Mouse (Mus musculus) limb, embryonic 11.5 days (tissue): Measurements from ENCODE around the gene Prkar2a. TPM values are rescaled to one million over a fixed set of nuclear protein-coding genes. Genes with fewer than 3 reads are reported as not detected.

Source experiments
- ATAC-seq: fragments of 200-750 bp; cut with Nextera tagmentation; 2 replicates; pipeline ENCODE4 v1.8.0; 2017; ENCODE audit warnings: low read depth; ENCODE audit not compliant: insufficient number of reproducible peaks, low FRiP score, low TSS enrichment
- DNase-seq: peaks from one replicate; pipeline ENCODE4 v3.0.0-alpha.2; 2015; ENCODE audit warnings: low spot score
- H3K27ac ChIP-seq: fragments of 300-500 bp; sonication (generic); replicated peaks from 2 replicates; pipeline ENCODE4 v1.5.1; 2014; ENCODE audit warnings: low read depth, mild to moderate bottlenecking, low read length
- H3K27me3 ChIP-seq: fragments of 300-500 bp; sonication (generic); 2 replicates; pipeline ENCODE4 v1.6.1; 2014; ENCODE audit warnings: mild to moderate bottlenecking, low read length, mixed read lengths; ENCODE audit not compliant: control insufficient read depth, insufficient read depth
- H3K36me3 ChIP-seq: fragments of 300-500 bp; sonication (generic); 2 replicates; pipeline ENCODE4 v1.6.1; 2014; ENCODE audit warnings: mild to moderate bottlenecking, low read length, moderate library complexity, mixed read lengths; ENCODE audit not compliant: control insufficient read depth, insufficient read depth
- H3K4me1 ChIP-seq: fragments of 300-500 bp; sonication (generic); 2 replicates; pipeline ENCODE4 v1.6.1; 2014; ENCODE audit warnings: low read length, mixed read lengths; ENCODE audit not compliant: control insufficient read depth, insufficient read depth
- H3K4me2 ChIP-seq: fragments of 300-500 bp; sonication (generic); 2 replicates; pipeline ENCODE4 v1.6.1; 2014; ENCODE audit warnings: low read depth, mild to moderate bottlenecking, moderate library complexity; ENCODE audit not compliant: severe bottlenecking
- H3K4me3 ChIP-seq: fragments of 300-500 bp; sonication (generic); 2 replicates; pipeline ENCODE4 v1.5.1; 2014; ENCODE audit warnings: low read depth, low read length
- H3K9ac ChIP-seq: fragments of 300-500 bp; sonication (generic); 2 replicates; pipeline ENCODE4 v1.6.1; 2014; ENCODE audit warnings: mild to moderate bottlenecking, low read length
- H3K9me3 ChIP-seq: fragments of 300-500 bp; sonication (generic); 2 replicates; pipeline ENCODE4 v1.6.1; 2016; ENCODE audit warnings: low read length; ENCODE audit not compliant: control insufficient read depth
- WGBS: fragments of 180-500 bp; shearing (Covaris S2); extraction: QIAGEN DNeasy Blood & Tissue Kit; methylation state at CpG from one replicate; pipeline ENCODE4 v1.1.7; 2014; 5-methylcytosine and 5-hydroxymethylcytosine counted together
- polyA plus RNA-seq: library from polyadenylated mRNA; unstranded; fragments of >200 nt; fragmentation: Nextera tagmentation; extraction: Ambion mirVana; gene quantifications from 2 replicates; pipeline ENCODE4 v1.2.1, GENCODE M21; 2014

Prkar2a gene
- polyA plus RNA-seq, 1 experiment from 2014 or later = 32.5 TPM

DNA sequence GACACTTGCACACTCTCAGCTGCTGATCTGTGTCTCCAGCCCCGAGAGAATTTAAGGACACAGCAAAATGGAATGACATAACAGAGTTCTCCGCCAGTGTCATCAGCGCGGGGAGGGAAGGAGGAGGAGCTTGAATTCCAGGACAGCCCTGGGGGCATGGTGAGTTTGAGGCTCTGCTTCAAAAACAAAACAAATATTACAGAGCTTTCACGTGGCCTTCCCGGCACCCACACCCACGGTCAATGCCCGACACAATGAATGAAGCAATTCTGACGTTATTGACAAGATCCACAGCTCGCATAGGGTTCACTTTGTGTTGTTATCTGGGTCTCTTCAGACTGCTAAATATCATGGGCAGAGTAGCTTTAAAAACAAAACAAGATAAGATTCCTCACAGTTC lies 75.9 kb downstream of the Prkar2a start:
- 83% methylated on average over 10 of the region's 10 CpGs for WGBS
- Histone ChIP-seq H3K9ac (no peak overlapping the region), H3K36me3 (no peaks in the 10 kb centered on the region), H3K27me3 (no peaks in the 10 kb centered on the region; the same call in 1 of the 2 replicates), H3K4me2 (no peak overlapping the region), H3K4me3 (no peak overlapping the region), H3K9me3 (no peaks in the 10 kb centered on the region), H3K4me1 (no peaks in the 10 kb centered on the region), H3K27ac (no peak overlapping the region)
- ATAC-seq (no peak), DNase-seq (no peak)

DNA sequence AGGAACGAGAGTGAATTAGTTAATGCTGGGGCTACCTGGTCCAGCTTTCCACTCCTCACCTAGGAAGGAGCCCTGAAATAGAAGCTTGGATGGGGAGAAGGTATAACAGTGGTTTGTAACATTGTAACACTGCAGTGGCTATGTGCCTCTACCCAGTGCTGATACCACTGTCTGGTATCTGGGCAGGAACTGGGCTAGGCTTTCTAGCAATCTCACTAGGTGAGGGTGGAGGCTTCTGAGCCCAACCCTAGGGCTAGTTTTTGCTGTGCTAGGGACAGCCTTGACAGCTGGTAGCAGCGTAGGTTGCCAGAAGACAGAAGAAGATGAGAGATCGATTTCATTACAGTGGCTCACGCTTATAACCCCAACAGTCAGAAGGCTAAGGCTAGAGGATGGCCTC lies 87.5 kb downstream of the Prkar2a start:
- Histone ChIP-seq H3K27me3 (no peaks in the 10 kb centered on the region), H3K27ac (no peak overlapping the region), H3K9me3 (no peaks in the 10 kb centered on the region), H3K4me2 (no peak overlapping the region), H3K9ac (no peak overlapping the region), H3K36me3 (no peaks in the 10 kb centered on the region), H3K4me1 (no peaks in the 10 kb centered on the region), H3K4me3 (no peak overlapping the region)
- ATAC-seq = no peak
- DNase-seq = no peak
- WGBS = 85% methylated on average over 4 of the region's 4 CpGs

- ATAC-seq = no peak
- WGBS = 88% methylated on average over 4 of the region's 4 CpGs
These were observed 88.2 kb downstream of the Prkar2a start for GRCm38 (mm10) chr9:108777276-108777675.

DNA sequence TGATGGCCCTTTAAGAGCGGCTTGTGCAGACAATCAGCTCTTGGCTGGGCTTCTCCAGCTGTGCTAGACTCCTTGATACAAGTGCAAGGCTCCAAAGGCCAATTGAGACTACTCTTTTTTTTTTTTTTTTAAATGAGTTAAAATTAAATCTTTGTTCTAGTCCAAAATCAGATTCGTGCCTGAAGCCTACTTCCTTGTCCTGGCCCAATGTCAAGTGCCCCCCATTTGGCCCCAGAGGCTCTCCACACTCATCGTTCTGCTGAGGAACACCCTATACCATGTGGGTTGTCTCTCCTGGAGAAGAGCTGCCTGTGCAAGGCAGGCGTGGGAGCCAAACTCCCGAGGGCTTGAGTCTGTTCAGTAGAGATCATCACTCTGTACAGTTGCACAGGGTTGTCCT lies 91.8 kb downstream of the Prkar2a start:
- Histone ChIP-seq H3K9me3 (no peaks in the 10 kb centered on the region), H3K4me2 (no peak overlapping the region), H3K36me3 (no peaks in the 10 kb centered on the region), H3K27me3 (no peaks in the 10 kb centered on the region), H3K4me1 (peaks cover 5% of the 10 kb centered on the region; the same call in 1 of the 2 replicates), H3K9ac (no peak overlapping the region), H3K27ac (no peak overlapping the region), H3K4me3 (no peak overlapping the region)
- WGBS = 78% methylated on average over 5 of the region's 5 CpGs
- ATAC-seq (no peak), DNase-seq (no peak)

More at GRCm38 (mm10) chr9:108777276-108777675, 88.2 kb downstream of the Prkar2a start:
- Histone ChIP-seq H3K27me3 (no peaks in the 10 kb centered on the region), H3K4me2 (no peak overlapping the region), H3K9ac (no peak overlapping the region), H3K27ac (no peak overlapping the region), H3K4me3 (no peak overlapping the region), H3K36me3 (no peaks in the 10 kb centered on the region), H3K4me1 (no peaks in the 10 kb centered on the region), H3K9me3 (no peaks in the 10 kb centered on the region)
- no peak for DNase-seq

DNA sequence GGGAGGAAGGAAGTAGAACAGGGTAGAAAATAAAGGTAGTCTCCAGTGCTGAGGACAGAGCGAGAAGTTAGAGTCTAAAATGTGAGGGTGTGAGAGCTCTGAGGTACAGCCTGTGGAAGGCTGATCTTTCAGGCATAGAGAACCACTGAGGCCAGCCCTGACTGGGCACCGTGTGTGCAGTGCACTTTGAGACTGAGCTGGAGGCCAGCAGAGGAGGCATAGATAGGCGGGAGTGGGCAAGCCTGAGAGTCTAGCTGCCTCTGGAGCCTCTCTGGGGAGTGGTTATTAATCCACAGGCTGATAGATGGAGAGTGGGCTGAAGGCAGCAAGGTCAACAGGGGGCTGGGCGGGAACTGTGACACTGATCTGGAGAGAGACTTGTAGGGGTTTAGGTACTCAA lies 92.8 kb downstream of the Prkar2a start:
- Histone ChIP-seq H3K4me3 (no peak overlapping the region), H3K9ac (no peak overlapping the region), H3K4me2 (no peak overlapping the region), H3K36me3 (no peaks in the 10 kb centered on the region; the same call in 1 of the 2 replicates), H3K4me1 (peaks cover 5% of the 10 kb centered on the region; the same call in 1 of the 2 replicates), H3K27me3 (no peaks in the 10 kb centered on the region), H3K9me3 (no peaks in the 10 kb centered on the region), H3K27ac (no peak overlapping the region)
- no peak for DNase-seq
- WGBS = 69% methylated on average over 4 of the region's 4 CpGs
- no peak for ATAC-seq

DNA sequence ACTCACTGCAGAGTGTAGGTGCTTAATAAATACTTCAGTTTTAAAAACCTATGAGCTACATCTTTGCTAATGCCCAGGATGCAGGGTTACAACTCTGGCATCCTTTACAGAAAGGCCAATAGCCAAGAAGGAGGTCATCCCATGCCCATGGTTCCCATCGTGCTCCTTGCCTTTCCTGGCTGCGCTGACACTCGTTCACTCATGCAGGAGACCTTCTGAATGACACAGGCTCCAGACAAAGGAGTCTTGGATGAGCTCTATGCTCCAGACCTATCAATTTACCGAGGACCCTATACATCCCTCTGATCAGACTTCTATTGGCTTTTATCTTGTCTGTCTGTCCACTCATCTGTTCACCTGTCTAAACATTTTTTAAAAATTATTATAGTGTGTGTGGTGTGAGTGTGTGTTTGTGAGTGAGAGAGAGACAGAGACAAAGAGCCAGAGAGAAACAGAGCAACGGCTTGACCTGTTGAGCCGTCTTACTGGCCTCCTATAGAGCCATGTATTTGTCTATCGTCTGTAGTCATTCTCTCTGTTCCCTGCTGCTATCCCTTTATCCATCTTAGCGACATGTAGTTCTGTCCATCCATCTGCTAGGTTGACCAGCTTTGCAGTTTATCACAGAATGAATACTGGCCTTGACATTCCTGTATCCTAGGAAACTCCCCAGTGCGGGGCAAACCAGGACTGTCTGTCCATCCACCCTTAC lies 93.9 kb downstream of the Prkar2a start:
- H3K4me1 ChIP-seq = peaks cover 5% of the 10 kb centered on the region; the same call in 1 of the 2 replicates
- ATAC-seq (peak; percentile 4; the same call in 1 of the 2 replicates), DNase-seq (no peak)

GRCm38 (mm10) chr9:108783548-108784463 lies 94.7 kb downstream of the Prkar2a start, which contains the start of gene Ip6k2:
TSS of gene Ip6k2 (plus strand) at chr9:108783796.
- no peaks in the 10 kb centered on the region; the same call in 1 of the 2 replicates for H3K36me3 ChIP-seq
- ATAC-seq (peak; percentile 97), DNase-seq (peak; percentile 98)
- no peaks in the 10 kb centered on the region for H3K9me3 ChIP-seq
- peaks cover 5% of the 10 kb centered on the region; the same call in 1 of the 2 replicates for H3K4me1 ChIP-seq
- peak within 1 kb of the TSS; percentile 63 for H3K4me2 ChIP-seq
- peak within 1 kb of the TSS; percentile 69 for H3K27ac ChIP-seq
- H3K27me3 ChIP-seq = no peaks in the 10 kb centered on the region
- H3K9ac ChIP-seq = peak within 1 kb of the TSS; percentile 98
- H3K4me3 ChIP-seq = peak within 1 kb of the TSS; percentile 90
- WGBS = under 1% methylated on average over 56 of the region's 56 CpGs

More for the DNA sequence above, 93.9 kb downstream of the Prkar2a start:
- peak overlapping the region; percentile 63 for H3K4me2 ChIP-seq
- WGBS = 36% methylated on average over 9 of the region's 9 CpGs
- H3K27ac ChIP-seq = no peak overlapping the region
- peak overlapping the region; percentile 56 for H3K9ac ChIP-seq
- H3K4me3 ChIP-seq = peak overlapping the region; percentile 90
- H3K36me3 ChIP-seq = no peaks in the 10 kb centered on the region; the same call in 1 of the 2 replicates
- H3K27me3 ChIP-seq = no peaks in the 10 kb centered on the region
- no peaks in the 10 kb centered on the region for H3K9me3 ChIP-seq

GRCm38 (mm10) chr9:108785416-108785815 lies 96.3 kb downstream of the Prkar2a start:
- no peaks in the 10 kb centered on the region; the same call in 1 of the 2 replicates for H3K36me3 ChIP-seq
- H3K27me3 ChIP-seq = no peaks in the 10 kb centered on the region
- peak overlapping the region; percentile 63 for H3K4me2 ChIP-seq
- ATAC-seq = no peak
- no peaks in the 10 kb centered on the region for H3K9me3 ChIP-seq
- H3K27ac ChIP-seq = no peak overlapping the region
- DNase-seq = no peak
- H3K4me3 ChIP-seq = peak overlapping the region; percentile 90
- peak overlapping the region; percentile 45 for H3K9ac ChIP-seq
- peaks cover 5% of the 10 kb centered on the region; the same call in 1 of the 2 replicates for H3K4me1 ChIP-seq
